Mouse (Mus musculus) hematopoietic stem cell, adult 5-6 weeks (primary cell): Measurements from ENCODE around the gene Ttc13. TPM values are rescaled to one million over a fixed set of nuclear protein-coding genes. Genes with fewer than 3 reads are reported as not detected.

Experiments
- ATAC-seq, 2 experiments: fragments of 125-278 bp in 1 of 2; replicated peaks in 1 of 2; 2 replicates each; pipeline ENCODE4 v1.8.0; 2016 to 2017; ENCODE audit warnings: inconsistent platforms in 2 of 2, mild to moderate bottlenecking in 2 of 2, moderate number of reproducible peaks in 2 of 2, low read depth in 1 of 2, moderate TSS enrichment in 1 of 2; ENCODE audit not compliant: low FRiP score in 2 of 2, poor library complexity in 2 of 2, severe bottlenecking in 2 of 2, insufficient read depth in 1 of 2, low TSS enrichment in 1 of 2
- total RNA-seq: library from RNA; stranded (forward); fragments of 172-1452, 232-1000 nt; gene quantifications from 2 replicates; pipeline ENCODE4 v1.2.3, GENCODE M21; 2017

Gene Ttc13
- total RNA-seq, 1 experiment from 2014 or later: 37.2 TPM

- no peak for ATAC-seq
Observed at GRCm38 (mm10) chr8:124634411-124635246, 87.2 kb downstream of the Ttc13 start.

GRCm38 (mm10) chr8:124633001-124633703 lies 88.6 kb downstream of the Ttc13 start:
- no peak for ATAC-seq

- no peak for ATAC-seq
Observed at GRCm38 (mm10) chr8:124631966-124632365, 89.8 kb downstream of the Ttc13 start.

GRCm38 (mm10) chr8:124630891-124631290 lies 90.9 kb downstream of the Ttc13 start:
- no peak for ATAC-seq

GRCm38 (mm10) chr8:124630489-124630888 lies 91.3 kb downstream of the Ttc13 start:
- no peak for ATAC-seq

GRCm38 (mm10) chr8:124626251-124626650 lies 95.5 kb downstream of the Ttc13 start:
- ATAC-seq: no peak

Other genes starting within 250 kb of the Ttc13 start
- gene Cog2, start 201.2 kb downstream of the Ttc13 start, total RNA-seq: 20.6 and 22.0 TPM in 2 replicates
- gene Agt, start 152.3 kb downstream of the Ttc13 start, total RNA-seq: not detected in 2 replicates
- gene Capn9, start 145.9 kb downstream of the Ttc13 start, total RNA-seq: not detected in 2 replicates
- gene 2310022B05Rik, start 58.6 kb downstream of the Ttc13 start, total RNA-seq: 2.9 and 5.9 TPM in 2 replicates
- gene Arv1, start 156 bp upstream of the Ttc13 start, total RNA-seq: 2.1 and 7.9 TPM in 2 replicates
- not detected in 2 replicates for gene Fam89a, start 29.8 kb upstream of the Ttc13 start, total RNA-seq
- gene Trim67, start 71.1 kb upstream of the Ttc13 start, total RNA-seq: 0.06 TPM in 1 of 2 replicates, not detected in the other
- 93.0 and 109 TPM in 2 replicates for gene Gnpat, start 141.1 kb upstream of the Ttc13 start, total RNA-seq
- 56.6 and 60.8 TPM in 2 replicates for gene 2810004N23Rik, start 141.1 kb upstream of the Ttc13 start, total RNA-seq
- gene Exoc8, start 175.7 kb upstream of the Ttc13 start, total RNA-seq: 13.1 and 16.3 TPM in 2 replicates
- gene Sprtn, start 175.9 kb upstream of the Ttc13 start, total RNA-seq: 21.6 and 23.1 TPM in 2 replicates
- gene Egln1, start 227.3 kb upstream of the Ttc13 start, total RNA-seq: 18.8 and 24.0 TPM in 2 replicates